Mouse (Mus musculus): ENCODE data around the gene Gtpbp1. TPM values are rescaled to one million over a fixed set of nuclear protein-coding genes. Genes with fewer than 3 reads are reported as not detected.

Gtpbp1 gene
- total RNA-seq (2021), result 10 to 100 TPM; 26.9 to 30.1 TPM
- 27.0 and 30.5 TPM in 2 replicates for polyA plus RNA-seq (2012; rRNA removed)
- long read RNA-seq, partial matches to known transcripts, result 3 of 11 reads
- long read RNA-seq, other reads (novel, unspliced or antisense), result 4 of 11 reads

GRCm38 (mm10) chr15:79690426-79691022, at the start of gene Gtpbp1:
TSS of gene Gtpbp1 (plus strand) at chr15:79690845.
- WGBS, result under 1% methylated on average over 45 of the region's 45 CpGs

GRCm38 (mm10) chr15:79641135-79641817, 49.4 kb upstream of the Gtpbp1 start:
- intact Hi-C loops (cut with DNase I), result no loop called here
- no peak overlapping the region for H3K4me3 ChIP-seq
- no peaks in the 10 kb centered on the region for H3K79me2 ChIP-seq (replicated peaks; ENCODE audit: control insufficient read depth, insufficient read depth, low read length)
- H3K36me3 ChIP-seq (ENCODE audit: control insufficient read depth, insufficient read depth, low read length), result no peaks in the 10 kb centered on the region
- 68% methylated on average over 12 of the region's 12 CpGs for WGBS
- H3K27me3 ChIP-seq (ENCODE audit: control insufficient read depth, insufficient read depth, low read length), result no peaks in the 10 kb centered on the region
- H3K9ac ChIP-seq (ENCODE audit: low read depth, low read length), result no peak overlapping the region
- no peak overlapping the region for H3K27ac ChIP-seq
- DNase-seq, result no peak
- no peaks in the 10 kb centered on the region for H3K4me1 ChIP-seq (ENCODE audit: control insufficient read depth, insufficient read depth, low read length)
- no peak for TF ChIP-seq POLR2A (IDR thresholded peaks at IDR 0.05; ENCODE audit: insufficient read depth, low read depth, low read length)
- no peak for TF ChIP-seq CTCF (IDR thresholded peaks at IDR 0.05)
- TF ChIP-seq EP300 (IDR thresholded peaks at IDR 0.05; ENCODE audit: insufficient read depth, low read depth, low read length), result no peak

More at GRCm38 (mm10) chr15:79690426-79691022, at the start of gene Gtpbp1:
- peak; percentile 73 for TF ChIP-seq POLR2A (IDR thresholded peaks at IDR 0.05; ENCODE audit: insufficient read depth, low read depth, low read length)
- no peak; the same call in 1 of the 2 replicates for TF ChIP-seq EP300 (IDR thresholded peaks at IDR 0.05; ENCODE audit: insufficient read depth, low read depth, low read length)
- TF ChIP-seq CTCF (IDR thresholded peaks at IDR 0.05), result no peak
- Histone ChIP-seq H3K27me3 (ENCODE audit: control insufficient read depth, insufficient read depth, low read length) (no peaks in the 10 kb centered on the region), H3K4me3 (peak within 1 kb of the TSS; percentile 97), H3K4me1 (ENCODE audit: control insufficient read depth, insufficient read depth, low read length) (peaks cover 12% of the 10 kb centered on the region), H3K79me2 (replicated peaks; ENCODE audit: control insufficient read depth, insufficient read depth, low read length) (peaks cover 7% of the 10 kb centered on the region), H3K36me3 (ENCODE audit: control insufficient read depth, insufficient read depth, low read length) (no peaks in the 10 kb centered on the region; the same call in 1 of the 2 replicates), H3K9ac (ENCODE audit: low read depth, low read length) (peak within 1 kb of the TSS; percentile 95), H3K27ac (peak within 1 kb of the TSS; percentile 87)
- DNase-seq, result peak; percentile 95 to 99
- intact Hi-C loops (cut with DNase I), result loop anchor here (2.0 to 5.0 kb wide), 2 partner anchors 37 to 52 kb away; partner anchors contain the start of gene Sun2

GRCm38 (mm10) chr15:79645483-79645882, 45.2 kb upstream of the Gtpbp1 start:
- Histone ChIP-seq H3K27me3 (ENCODE audit: control insufficient read depth, insufficient read depth, low read length) (no peaks in the 10 kb centered on the region), H3K4me1 (ENCODE audit: control insufficient read depth, insufficient read depth, low read length) (no peaks in the 10 kb centered on the region), H3K79me2 (replicated peaks; ENCODE audit: control insufficient read depth, insufficient read depth, low read length) (no peaks in the 10 kb centered on the region), H3K9ac (ENCODE audit: low read depth, low read length) (no peak overlapping the region), H3K4me3 (no peak overlapping the region), H3K36me3 (ENCODE audit: control insufficient read depth, insufficient read depth, low read length) (no peaks in the 10 kb centered on the region), H3K27ac (no peak overlapping the region)
- intact Hi-C loops (cut with DNase I), result no loop called here
- WGBS, result 88% methylated on average over 2 of the region's 2 CpGs
- no peak for TF ChIP-seq CTCF (IDR thresholded peaks at IDR 0.05)
- no peak for TF ChIP-seq POLR2A (IDR thresholded peaks at IDR 0.05; ENCODE audit: insufficient read depth, low read depth, low read length)
- no peak for TF ChIP-seq EP300 (IDR thresholded peaks at IDR 0.05; ENCODE audit: insufficient read depth, low read depth, low read length)
- DNase-seq, result no peak

- Histone ChIP-seq H3K4me1 (ENCODE audit: control insufficient read depth, insufficient read depth, low read length) (no peaks in the 10 kb centered on the region), H3K9ac (ENCODE audit: low read depth, low read length) (no peak overlapping the region), H3K27ac (no peak overlapping the region), H3K79me2 (replicated peaks; ENCODE audit: control insufficient read depth, insufficient read depth, low read length) (no peaks in the 10 kb centered on the region), H3K36me3 (ENCODE audit: control insufficient read depth, insufficient read depth, low read length) (no peaks in the 10 kb centered on the region), H3K27me3 (ENCODE audit: control insufficient read depth, insufficient read depth, low read length) (no peaks in the 10 kb centered on the region), H3K4me3 (no peak overlapping the region)
- intact Hi-C loops (cut with DNase I), result no loop called here
- TF ChIP-seq POLR2A (IDR thresholded peaks at IDR 0.05; ENCODE audit: insufficient read depth, low read depth, low read length), result no peak
- no peak for TF ChIP-seq CTCF (IDR thresholded peaks at IDR 0.05)
- TF ChIP-seq EP300 (IDR thresholded peaks at IDR 0.05; ENCODE audit: insufficient read depth, low read depth, low read length), result no peak
- DNase-seq, result no peak
- 90% methylated on average over 12 of the region's 12 CpGs for WGBS
Measured at GRCm38 (mm10) chr15:79648130-79648529, 42.5 kb upstream of the Gtpbp1 start.

DNA sequence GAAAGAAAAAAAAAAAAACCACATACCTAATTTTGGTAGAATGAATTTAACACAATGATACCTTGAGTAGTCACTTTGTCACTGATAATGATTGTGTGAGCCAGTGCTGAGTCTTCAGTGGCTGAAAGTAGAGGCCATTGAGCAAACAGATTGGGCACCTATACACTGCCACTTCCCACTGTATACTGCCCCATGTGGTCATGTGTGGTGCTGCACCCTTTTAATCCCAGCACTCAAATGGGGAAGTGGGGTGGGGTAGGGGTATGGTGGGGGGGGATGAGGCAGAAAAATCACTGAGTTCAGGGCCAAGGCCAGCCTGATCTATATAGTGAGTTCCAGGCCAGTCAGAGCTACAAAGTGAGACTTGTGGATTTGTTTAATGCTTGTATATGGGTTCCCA, 40.1 kb upstream of the Gtpbp1 start:
- Histone ChIP-seq H3K79me2 (replicated peaks; ENCODE audit: control insufficient read depth, insufficient read depth, low read length) (no peaks in the 10 kb centered on the region), H3K27me3 (ENCODE audit: control insufficient read depth, insufficient read depth, low read length) (no peaks in the 10 kb centered on the region), H3K4me1 (ENCODE audit: control insufficient read depth, insufficient read depth, low read length) (no peaks in the 10 kb centered on the region), H3K36me3 (ENCODE audit: control insufficient read depth, insufficient read depth, low read length) (no peaks in the 10 kb centered on the region), H3K4me3 (no peak overlapping the region), H3K9ac (ENCODE audit: low read depth, low read length) (no peak overlapping the region), H3K27ac (no peak overlapping the region)
- peak in 1 of 2 experiments; percentile 35 for DNase-seq
- no peak for TF ChIP-seq EP300 (IDR thresholded peaks at IDR 0.05; ENCODE audit: insufficient read depth, low read depth, low read length)
- no peak for TF ChIP-seq POLR2A (IDR thresholded peaks at IDR 0.05; ENCODE audit: insufficient read depth, low read depth, low read length)
- peak; percentile 71 for TF ChIP-seq CTCF (IDR thresholded peaks at IDR 0.05)
- intact Hi-C loops (cut with DNase I), result no loop called here

- no peak for DNase-seq
- no peak for TF ChIP-seq POLR2A (IDR thresholded peaks at IDR 0.05; ENCODE audit: insufficient read depth, low read depth, low read length)
- no peak for TF ChIP-seq EP300 (IDR thresholded peaks at IDR 0.05; ENCODE audit: insufficient read depth, low read depth, low read length)
- TF ChIP-seq CTCF (IDR thresholded peaks at IDR 0.05), result peak; percentile 66
- H3K4me3 ChIP-seq, result no peak overlapping the region
- intact Hi-C loops (cut with DNase I), result no loop called here
- H3K9ac ChIP-seq (ENCODE audit: low read depth, low read length), result no peak overlapping the region
- H3K27me3 ChIP-seq (ENCODE audit: control insufficient read depth, insufficient read depth, low read length), result no peaks in the 10 kb centered on the region
- H3K4me1 ChIP-seq (ENCODE audit: control insufficient read depth, insufficient read depth, low read length), result no peaks in the 10 kb centered on the region
- 84% methylated on average over 4 of the region's 4 CpGs for WGBS
- H3K36me3 ChIP-seq (ENCODE audit: control insufficient read depth, insufficient read depth, low read length), result no peaks in the 10 kb centered on the region
- H3K79me2 ChIP-seq (replicated peaks; ENCODE audit: control insufficient read depth, insufficient read depth, low read length), result no peaks in the 10 kb centered on the region
- no peak overlapping the region for H3K27ac ChIP-seq
Measured at GRCm38 (mm10) chr15:79651481-79651880, 39.2 kb upstream of the Gtpbp1 start.
